Mouse (Mus musculus) liver, embryonic 13.5 days (tissue): ENCODE results near the gene Optn. TPM values are rescaled to one million over a fixed set of nuclear protein-coding genes. Genes with fewer than 3 reads are reported as not detected.

Experiments
- ATAC-seq: fragments of 200-750 bp; cut with Nextera tagmentation; 2 replicates; pipeline ENCODE4 v1.8.0; 2017; ENCODE audit warnings: low read depth, mild to moderate bottlenecking, moderate number of reproducible peaks, moderate library complexity
- DNase-seq: peaks from one replicate; pipeline ENCODE4 v3.0.0; 2022
- H3K27ac ChIP-seq: fragments of 300-500 bp; sonication (generic); 2 replicates; pipeline ENCODE4 v1.5.1; 2015; ENCODE audit warnings: moderate library complexity, mild to moderate bottlenecking, inconsistent platforms
- H3K27me3 ChIP-seq: fragments of 300-500 bp; sonication (generic); 2 replicates; pipeline ENCODE4 v1.6.1; 2015; ENCODE audit warnings: mild to moderate bottlenecking, inconsistent platforms
- H3K36me3 ChIP-seq: fragments of 300-500 bp; sonication (generic); 2 replicates; pipeline ENCODE4 v1.6.1; 2015; ENCODE audit warnings: mild to moderate bottlenecking, inconsistent platforms
- H3K4me1 ChIP-seq: fragments of 300-500 bp; sonication (generic); replicated peaks from 2 replicates; pipeline ENCODE4 v1.6.1; 2015; ENCODE audit warnings: inconsistent platforms
- H3K4me2 ChIP-seq: fragments of 300-500 bp; sonication (generic); 2 replicates; pipeline ENCODE4 v1.6.1; 2015; ENCODE audit warnings: inconsistent platforms, mild to moderate bottlenecking, moderate library complexity
- H3K4me3 ChIP-seq: fragments of 300-500 bp; sonication (generic); replicated peaks from 2 replicates; pipeline ENCODE4 v1.5.1; 2015; ENCODE audit warnings: mild to moderate bottlenecking, inconsistent platforms
- H3K9ac ChIP-seq: fragments of 300-500 bp; sonication (generic); 2 replicates; pipeline ENCODE4 v1.6.1; 2015; ENCODE audit warnings: mild to moderate bottlenecking, inconsistent platforms
- H3K9me3 ChIP-seq: fragments of 300-500 bp; sonication (generic); replicated peaks from 2 replicates; pipeline ENCODE4 v1.6.1; 2016; ENCODE audit warnings: inconsistent platforms
- WGBS: fragments of 180-500 bp; shearing (Covaris S2); methylation state at CpG from one replicate; pipeline ENCODE4 v1.1.7; 2015; ENCODE audit not compliant: insufficient replicate concordance; 5-methylcytosine and 5-hydroxymethylcytosine counted together
- polyA plus RNA-seq: library from polyadenylated mRNA; unstranded; fragments of >200 nt; fragmentation: Nextera tagmentation; extraction: Ambion mirVana; gene quantifications from 2 replicates; pipeline ENCODE4 v1.2.1, GENCODE M21; 2015

Optn gene
- polyA plus RNA-seq, 1 experiment from 2014 or later: 15.2 TPM

GRCm38 (mm10) chr2:5027057-5027456 lies 36.8 kb downstream of the Optn start:
- 86% methylated on average over 6 of the region's 6 CpGs for WGBS
- DNase-seq: no peak
- Histone ChIP-seq H3K4me1 (peaks cover 16% of the 10 kb centered on the region), H3K4me3 (no peak overlapping the region), H3K9ac (no peak overlapping the region), H3K27ac (no peak overlapping the region), H3K9me3 (no peaks in the 10 kb centered on the region), H3K36me3 (peaks cover 44% of the 10 kb centered on the region), H3K27me3 (no peaks in the 10 kb centered on the region), H3K4me2 (no peak overlapping the region)
- no peak for ATAC-seq

- Histone ChIP-seq H3K36me3 (peaks cover 48% of the 10 kb centered on the region), H3K4me2 (no peak overlapping the region), H3K4me1 (peaks cover 16% of the 10 kb centered on the region), H3K27ac (no peak overlapping the region), H3K9ac (no peak overlapping the region), H3K4me3 (no peak overlapping the region), H3K27me3 (no peaks in the 10 kb centered on the region), H3K9me3 (no peaks in the 10 kb centered on the region)
- DNase-seq: no peak
- ATAC-seq: no peak
- WGBS: 17% methylated on average over 3 of the region's 4 CpGs
Measured at GRCm38 (mm10) chr2:5025162-5025733, 38.6 kb downstream of the Optn start.

- Histone ChIP-seq H3K36me3 (peaks cover 39% of the 10 kb centered on the region), H3K9ac (no peak overlapping the region), H3K27ac (0 out of 2 replicates have a peak overlapping the region, but pooled peaks have one; percentile 2), H3K9me3 (no peaks in the 10 kb centered on the region), H3K4me3 (no peak overlapping the region), H3K4me1 (peaks cover 16% of the 10 kb centered on the region), H3K4me2 (no peak overlapping the region), H3K27me3 (no peaks in the 10 kb centered on the region)
- 79% methylated on average over 14 of the region's 14 CpGs for WGBS
- no peak for ATAC-seq
- no peak for DNase-seq
Measured at GRCm38 (mm10) chr2:5023699-5024399, 40.0 kb downstream of the Optn start.

DNA sequence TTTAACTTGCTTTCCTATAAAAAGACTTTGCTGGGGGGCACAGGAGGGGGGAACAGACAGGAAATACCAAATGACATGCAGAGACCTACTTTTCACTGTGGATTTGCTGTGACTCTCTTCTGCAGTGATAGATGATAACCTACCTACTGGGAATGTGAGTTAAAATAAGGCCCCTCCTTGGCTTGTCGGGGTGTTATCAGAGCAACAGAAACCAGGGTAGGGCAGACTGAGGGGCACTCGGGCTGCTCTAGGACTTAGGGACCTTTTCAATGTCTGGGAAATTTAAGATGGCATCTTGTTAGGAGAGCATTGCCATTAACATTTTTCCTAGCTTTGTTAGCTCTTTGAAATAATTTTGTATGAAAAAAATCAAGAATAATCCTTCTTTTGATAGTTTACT lies 40.6 kb downstream of the Optn start:
- H3K27ac ChIP-seq: 0 out of 2 replicates have a peak overlapping the region, but pooled peaks have one; percentile 2
- no peak overlapping the region for H3K9ac ChIP-seq
- DNase-seq (no peak), ATAC-seq (peak; percentile 77)
- 10% methylated on average over 2 of the region's 2 CpGs for WGBS
- H3K27me3 ChIP-seq: no peaks in the 10 kb centered on the region
- H3K9me3 ChIP-seq: no peaks in the 10 kb centered on the region
- H3K4me2 ChIP-seq: no peak overlapping the region
- peaks cover 16% of the 10 kb centered on the region for H3K4me1 ChIP-seq
- H3K4me3 ChIP-seq: no peak overlapping the region
- H3K36me3 ChIP-seq: peaks cover 37% of the 10 kb centered on the region

GRCm38 (mm10) chr2:5019708-5020107 lies 44.1 kb downstream of the Optn start:
- Histone ChIP-seq H3K36me3 (peaks cover 23% of the 10 kb centered on the region), H3K4me1 (peaks cover 21% of the 10 kb centered on the region), H3K27ac (no peak overlapping the region), H3K4me2 (no peak overlapping the region), H3K27me3 (no peaks in the 10 kb centered on the region), H3K9me3 (no peaks in the 10 kb centered on the region), H3K9ac (no peak overlapping the region), H3K4me3 (no peak overlapping the region)
- DNase-seq (no peak), ATAC-seq (no peak)
- WGBS: 71% methylated on average over 1 of the region's 1 CpGs

DNA sequence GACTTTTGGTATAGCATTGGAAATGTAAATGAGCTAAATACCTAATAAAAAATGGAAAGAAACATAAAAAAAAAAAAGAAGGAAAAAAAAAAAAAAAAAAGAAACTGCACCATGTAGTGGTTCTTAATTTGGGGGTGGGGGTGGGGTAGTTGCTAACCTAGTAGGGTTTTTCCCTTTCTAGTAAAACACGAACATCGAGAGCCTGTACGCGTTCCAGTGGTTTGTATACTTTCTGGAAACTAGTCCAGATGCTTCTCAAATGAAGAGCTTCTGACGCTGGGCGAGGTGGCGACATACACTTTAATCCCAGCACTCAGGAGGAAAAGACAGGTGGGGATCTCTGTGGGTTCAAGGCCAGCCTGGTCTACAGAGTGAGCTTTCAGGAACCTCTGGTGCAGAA lies 46.9 kb downstream of the Optn start:
- H3K9ac ChIP-seq: no peak overlapping the region
- 80% methylated on average over 7 of the region's 7 CpGs for WGBS

DNA sequence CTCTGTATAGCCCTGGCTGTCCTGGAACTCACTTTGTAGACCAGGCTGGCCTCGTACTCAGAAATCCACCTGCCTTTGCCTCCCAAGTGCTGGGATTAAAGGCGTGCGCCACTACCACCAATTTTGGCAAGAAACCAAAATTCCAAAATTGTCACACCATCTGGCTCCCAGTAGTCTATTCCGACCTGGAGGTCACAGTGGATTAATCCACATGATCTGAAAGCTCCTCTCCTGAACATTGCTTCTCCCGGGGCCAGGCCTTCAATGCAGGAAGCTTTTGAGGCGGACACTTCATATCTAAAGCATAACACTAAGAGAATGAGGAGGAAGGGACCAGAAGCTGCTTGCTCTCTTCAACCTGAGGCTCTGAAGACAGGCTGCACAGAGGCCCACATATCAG lies 48.3 kb downstream of the Optn start:
- Histone ChIP-seq H3K4me3 (no peak overlapping the region), H3K9ac (no peak overlapping the region), H3K27ac (no peak overlapping the region), H3K4me2 (no peak overlapping the region), H3K36me3 (peaks cover 5% of the 10 kb centered on the region), H3K27me3 (no peaks in the 10 kb centered on the region), H3K4me1 (peaks cover 36% of the 10 kb centered on the region), H3K9me3 (no peaks in the 10 kb centered on the region)
- 83% methylated on average over 6 of the region's 6 CpGs for WGBS
- ATAC-seq: no peak
- no peak for DNase-seq

More for the DNA sequence above, 46.9 kb downstream of the Optn start:
- H3K9me3 ChIP-seq: no peaks in the 10 kb centered on the region
- no peak overlapping the region for H3K4me2 ChIP-seq
- no peak for DNase-seq
- peaks cover 16% of the 10 kb centered on the region for H3K36me3 ChIP-seq
- H3K4me1 ChIP-seq: peaks cover 22% of the 10 kb centered on the region
- H3K27ac ChIP-seq: no peak overlapping the region
- ATAC-seq: no peak
- no peak overlapping the region for H3K4me3 ChIP-seq
- no peaks in the 10 kb centered on the region for H3K27me3 ChIP-seq

GRCm38 (mm10) chr2:5014616-5015015 lies 49.2 kb downstream of the Optn start:
- no peak for ATAC-seq
- H3K36me3 ChIP-seq: peaks cover 9% of the 10 kb centered on the region
- H3K27me3 ChIP-seq: no peaks in the 10 kb centered on the region
- H3K9me3 ChIP-seq: no peaks in the 10 kb centered on the region
- no peak overlapping the region for H3K9ac ChIP-seq
- no peak overlapping the region for H3K4me2 ChIP-seq
- H3K4me3 ChIP-seq: no peak overlapping the region
- peaks cover 38% of the 10 kb centered on the region for H3K4me1 ChIP-seq
- no peak for DNase-seq
- peak overlapping the region; percentile 18; the same call in 1 of the 2 replicates for H3K27ac ChIP-seq
- 51% methylated on average over 7 of the region's 7 CpGs for WGBS

GRCm38 (mm10) chr2:5012491-5013324 lies 51.1 kb downstream of the Optn start, which contains the start of gene Mcm10:
Mcm10 (minus strand) TSS chr2:5012791.
- H3K27me3 ChIP-seq: no peaks in the 10 kb centered on the region
- 2% methylated on average over 32 of the region's 32 CpGs for WGBS
- ATAC-seq: peak; percentile 100

DNA sequence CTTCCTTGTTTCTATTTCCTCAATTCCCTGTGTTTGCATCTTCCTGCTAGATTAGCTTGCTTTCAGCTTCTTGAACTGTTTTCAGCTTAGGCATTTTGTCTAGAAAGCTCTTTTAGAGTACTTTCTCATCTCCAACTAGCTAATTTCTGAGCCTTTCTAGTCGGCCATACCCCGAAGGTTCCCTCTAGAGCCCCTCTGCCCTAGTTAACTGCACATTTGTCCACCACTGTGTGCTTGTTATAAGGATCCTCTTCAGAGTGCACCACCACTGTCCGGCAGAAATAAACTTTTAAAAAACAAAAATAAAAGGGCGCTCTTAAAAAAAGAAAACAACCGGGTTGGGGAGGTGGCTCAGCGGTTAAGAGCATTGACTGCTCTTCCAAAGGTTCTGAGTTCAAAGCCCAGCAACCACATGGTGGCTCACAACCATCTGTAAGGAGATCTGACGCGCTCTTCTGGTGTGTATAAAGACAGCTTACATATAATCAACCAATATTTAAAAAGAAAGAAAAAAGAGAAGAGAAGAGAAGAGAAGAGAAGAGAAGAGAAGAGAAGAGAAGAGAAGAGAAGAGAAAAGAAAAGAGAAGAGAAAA lies 51.9 kb downstream of the Optn start:
- Histone ChIP-seq H3K4me1 (peaks cover 38% of the 10 kb centered on the region), H3K9me3 (no peaks in the 10 kb centered on the region), H3K4me2 (peak overlapping the region; percentile 83), H3K27me3 (no peaks in the 10 kb centered on the region), H3K9ac (peak overlapping the region; percentile 84), H3K27ac (peak overlapping the region; percentile 68), H3K36me3 (peaks cover 30% of the 10 kb centered on the region), H3K4me3 (peak overlapping the region; percentile 80)
- WGBS: 5% methylated on average over 8 of the region's 8 CpGs
- DNase-seq: no peak
- no peak for ATAC-seq

More at GRCm38 (mm10) chr2:5012491-5013324, 51.1 kb downstream of the Optn start, which contains the start of gene Mcm10:
- no peaks in the 10 kb centered on the region for H3K9me3 ChIP-seq
- H3K4me1 ChIP-seq: peaks cover 38% of the 10 kb centered on the region
- H3K9ac ChIP-seq: peak within 1 kb of the TSS; percentile 84
- H3K27ac ChIP-seq: peak within 1 kb of the TSS; percentile 68
- peaks cover 23% of the 10 kb centered on the region for H3K36me3 ChIP-seq
- peak within 1 kb of the TSS; percentile 83 for H3K4me2 ChIP-seq
- peak; percentile 91 for DNase-seq
- peak within 1 kb of the TSS; percentile 80 for H3K4me3 ChIP-seq

GRCm38 (mm10) chr2:5007107-5007506 lies 56.7 kb downstream of the Optn start:
- Histone ChIP-seq H3K4me1 (peaks cover 17% of the 10 kb centered on the region), H3K27ac (no peak overlapping the region), H3K27me3 (no peaks in the 10 kb centered on the region), H3K9ac (no peak overlapping the region), H3K9me3 (no peaks in the 10 kb centered on the region), H3K4me2 (no peak overlapping the region), H3K36me3 (peaks cover 76% of the 10 kb centered on the region), H3K4me3 (no peak overlapping the region)
- no peak for DNase-seq
- ATAC-seq: no peak
- 92% methylated on average over 4 of the region's 4 CpGs for WGBS
